In genomic region chr2:21056450-21057210, GRCm38 (mm10) we compare ENCODE assay signal across 19 mouse cellular contexts.
DNase-seq lines count a peak whose midpoint lies in the region; ATAC-seq and TF ChIP-seq lines count a peak whose summit lies in the region.
"Had no signal": no experiment of that assay in that cellular context is flagged by ENCODE, and none has a peak within 500 bp of the region (broad histone marks: within the 10 kb centered on the region; RNA-seq: fewer than 3 reads in every experiment).

No protein-coding gene starts in this region.

- no peak for DNase-seq in lung, adult 18-20 months
- DNase-seq in limb, embryonic 14.5 days (ENCODE audit: low spot score) = peak; percentile 38
- DNase-seq in embryo, embryonic 9.5 days (ENCODE audit: extremely low spot score) = no peak
- DNase-seq: cerebellum, adult 8-10 months; gastrocnemius, postnatal 36 days; kidney, adult 9 months; kidney, postnatal 25 days; left cerebral cortex, postnatal 4 days had no signal

- no peaks in the 10 kb centered on the region for H3K27me3 ChIP-seq in hindbrain, embryonic 15.5 days
- no peaks in the 10 kb centered on the region for H3K27me3 ChIP-seq in hindbrain, embryonic 12.5 days
- H3K27me3 ChIP-seq in lung, embryonic 15.5 days = no peaks in the 10 kb centered on the region
- no peaks in the 10 kb centered on the region for H3K27me3 ChIP-seq in forebrain, embryonic 13.5 days
- no peaks in the 10 kb centered on the region for H3K27me3 ChIP-seq in limb, embryonic 14.5 days (ENCODE audit: control insufficient read depth, insufficient read depth, low read length)
- H3K27me3 ChIP-seq: embryonic facial prominence, embryonic 13.5 days; neural tube, embryonic 12.5 days had no signal

- 0 out of 2 replicates have a peak overlapping the region, but pooled peaks have one; percentile 35 for H3K27ac ChIP-seq in hindbrain, embryonic 15.5 days (replicated peaks)
- no peak overlapping the region for H3K27ac ChIP-seq in hindbrain, embryonic 12.5 days
- H3K27ac ChIP-seq in lung, embryonic 15.5 days = 0 out of 2 replicates have a peak overlapping the region, but pooled peaks have one; percentile 26
- H3K27ac ChIP-seq in forebrain, embryonic 13.5 days = 0 out of 2 replicates have a peak overlapping the region, but pooled peaks have one; percentile 16
- H3K27ac ChIP-seq in limb, embryonic 14.5 days (replicated peaks; ENCODE audit: low read depth, low read length) = no peak overlapping the region
- H3K27ac ChIP-seq: embryonic facial prominence, embryonic 13.5 days; left cerebral cortex, adult 2 months; liver, embryonic 14.5 days; macrophage; neural tube, embryonic 12.5 days; stomach, postnatal 0 days had no signal

- ATAC-seq in hindbrain, embryonic 15.5 days (ENCODE audit: low FRiP score, low read depth) = peak; percentile 55; the same call in 1 of the 2 replicates
- no peak for ATAC-seq in hindbrain, embryonic 12.5 days (ENCODE audit: low FRiP score)
- peak; percentile 74 for ATAC-seq in lung, embryonic 15.5 days (ENCODE audit: borderline replicate concordance, extremely low read depth, low FRiP score, low TSS enrichment)
- ATAC-seq in forebrain, embryonic 13.5 days = no peak
- ATAC-seq in limb, embryonic 14.5 days (ENCODE audit: low FRiP score, low read depth) = peak; percentile 44; the same call in 1 of the 2 replicates

- H3K36me3 ChIP-seq in hindbrain, embryonic 15.5 days = no peaks in the 10 kb centered on the region
- H3K36me3 ChIP-seq in hindbrain, embryonic 12.5 days = no peaks in the 10 kb centered on the region
- H3K36me3 ChIP-seq in lung, embryonic 15.5 days = no peaks in the 10 kb centered on the region
- no peaks in the 10 kb centered on the region for H3K36me3 ChIP-seq in forebrain, embryonic 13.5 days (ENCODE audit: poor library complexity, severe bottlenecking)
- H3K36me3 ChIP-seq in limb, embryonic 14.5 days (ENCODE audit: control insufficient read depth, insufficient read depth, low read length) = no peaks in the 10 kb centered on the region
- H3K36me3 ChIP-seq: embryonic facial prominence, embryonic 13.5 days; neural tube, embryonic 12.5 days had no signal

- H3K4me1 ChIP-seq in hindbrain, embryonic 15.5 days (replicated peaks) = peaks cover 19% of the 10 kb centered on the region
- H3K4me1 ChIP-seq in hindbrain, embryonic 12.5 days = peaks cover 16% of the 10 kb centered on the region
- peaks cover 27% of the 10 kb centered on the region for H3K4me1 ChIP-seq in lung, embryonic 15.5 days
- peaks cover 40% of the 10 kb centered on the region for H3K4me1 ChIP-seq in forebrain, embryonic 13.5 days
- peaks cover 13% of the 10 kb centered on the region; the same call in 1 of the 2 replicates for H3K4me1 ChIP-seq in limb, embryonic 14.5 days (ENCODE audit: control insufficient read depth, insufficient read depth, low read length)

- no peaks in the 10 kb centered on the region for H3K9me3 ChIP-seq in hindbrain, embryonic 15.5 days
- no peaks in the 10 kb centered on the region for H3K9me3 ChIP-seq in hindbrain, embryonic 12.5 days (replicated peaks)
- H3K9me3 ChIP-seq in lung, embryonic 15.5 days = no peaks in the 10 kb centered on the region
- 0 out of 2 replicates have a peak, but pooled peaks cover 3% of the 10 kb centered on the region for H3K9me3 ChIP-seq in forebrain, embryonic 13.5 days (replicated peaks)
- H3K9me3 ChIP-seq in limb, embryonic 14.5 days (ENCODE audit: control insufficient read depth, low read length) = no peaks in the 10 kb centered on the region
- H3K9me3 ChIP-seq: embryonic facial prominence, embryonic 13.5 days; neural tube, embryonic 12.5 days had no signal

- no peak for TF ChIP-seq POLR2A in limb, embryonic 14.5 days (IDR thresholded peaks at IDR 0.05; ENCODE audit: borderline replicate concordance, extremely low read depth, insufficient read depth, insufficient read length)

- no peak overlapping the region for H3K4me3 ChIP-seq in hindbrain, embryonic 15.5 days
- H3K4me3 ChIP-seq in hindbrain, embryonic 12.5 days = no peak overlapping the region
- no peak overlapping the region for H3K4me3 ChIP-seq in lung, embryonic 15.5 days
- H3K4me3 ChIP-seq in forebrain, embryonic 13.5 days = no peak overlapping the region
- H3K4me3 ChIP-seq in limb, embryonic 14.5 days (replicated peaks; ENCODE audit: low read length) = no peak overlapping the region
- H3K4me3 ChIP-seq: embryonic facial prominence, embryonic 13.5 days; left cerebral cortex, adult 2 months; neural tube, embryonic 12.5 days had no signal

- no peak overlapping the region for H3K4me2 ChIP-seq in hindbrain, embryonic 15.5 days
- H3K4me2 ChIP-seq in hindbrain, embryonic 12.5 days (replicated peaks) = no peak overlapping the region
- H3K4me2 ChIP-seq in lung, embryonic 15.5 days = no peak overlapping the region
- no peak overlapping the region for H3K4me2 ChIP-seq in forebrain, embryonic 13.5 days
- no peak overlapping the region for H3K4me2 ChIP-seq in limb, embryonic 14.5 days (replicated peaks; ENCODE audit: low read depth, low read length, severe bottlenecking)
- H3K4me2 ChIP-seq: embryonic facial prominence, embryonic 13.5 days; midbrain, embryonic 11.5 days; neural tube, embryonic 12.5 days had no signal

- 69% methylated on average over 5 of the region's 5 CpGs for WGBS in hindbrain, embryonic 15.5 days
- WGBS in hindbrain, embryonic 12.5 days = 80% methylated on average over 5 of the region's 5 CpGs
- 61% methylated on average over 5 of the region's 5 CpGs for WGBS in lung, embryonic 15.5 days
- 76% methylated on average over 5 of the region's 5 CpGs for WGBS in forebrain, embryonic 13.5 days
- 61% methylated on average over 5 of the region's 5 CpGs for WGBS in limb, embryonic 14.5 days

- no peak overlapping the region for H3K9ac ChIP-seq in hindbrain, embryonic 15.5 days
- no peak overlapping the region for H3K9ac ChIP-seq in hindbrain, embryonic 12.5 days
- H3K9ac ChIP-seq in lung, embryonic 15.5 days = no peak overlapping the region
- H3K9ac ChIP-seq in forebrain, embryonic 13.5 days = no peak overlapping the region
- H3K9ac ChIP-seq in limb, embryonic 14.5 days (ENCODE audit: low read depth, low read length, severe bottlenecking) = no peak overlapping the region
- H3K9ac ChIP-seq: embryonic facial prominence, embryonic 13.5 days; liver, embryonic 14.5 days; neural tube, embryonic 12.5 days had no signal

Comparison
In these comparisons a context has a peak if more than half of its experiments do, and no peak if none do; other contexts are left out.
1. ATAC-seq: peak in hindbrain, embryonic 15.5 days (single experiment), lung, embryonic 15.5 days (single experiment) and limb, embryonic 14.5 days (single experiment); none in hindbrain, embryonic 12.5 days (single experiment) and forebrain, embryonic 13.5 days (single experiment).
2. H3K27ac ChIP-seq: peak in hindbrain, embryonic 15.5 days (single experiment), lung, embryonic 15.5 days (single experiment) and forebrain, embryonic 13.5 days (single experiment); none in hindbrain, embryonic 12.5 days (single experiment) and limb, embryonic 14.5 days (single experiment).